Comparison of ENCODE assay signal across 21 mouse cellular contexts in the genomic region with DNA sequence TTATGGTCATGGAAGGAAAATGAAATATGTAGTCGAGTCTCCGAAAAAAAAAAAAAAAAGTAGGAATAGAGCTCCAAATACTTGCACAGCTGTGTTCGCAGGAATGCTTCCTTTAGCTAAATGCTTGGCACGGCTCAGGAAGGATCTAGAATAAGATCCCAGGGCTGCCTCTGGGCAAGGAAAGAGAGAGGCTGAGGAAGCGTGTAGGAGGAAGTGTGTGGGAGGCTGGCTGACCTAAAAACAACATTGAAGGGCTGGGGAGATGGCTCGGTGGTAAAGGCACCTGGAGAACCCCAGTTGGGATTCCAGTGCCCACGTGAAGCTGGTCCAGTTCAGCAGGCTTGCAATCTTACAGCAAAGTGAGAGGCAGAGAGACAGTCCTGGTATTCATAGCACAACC. TPM values are rescaled to one million over a fixed set of nuclear protein-coding genes. Genes with fewer than 3 reads are reported as not detected.
A peak's percentile ranks its signal among the peaks of the same experiment; 100 is the strongest.
DNase-seq lines count a peak whose midpoint lies in the region; ATAC-seq and TF ChIP-seq lines count a peak whose summit lies in the region.
"Had no signal": no experiment of that assay in that cellular context is flagged by ENCODE, and none has a peak within 500 bp of the region (broad histone marks: within the 10 kb centered on the region; RNA-seq: fewer than 3 reads in every experiment).

No protein-coding gene starts in this region.

- H3K27me3 ChIP-seq in liver, postnatal 0 days (ENCODE audit: insufficient read depth, low read length) = no peaks in the 10 kb centered on the region
- H3K27me3 ChIP-seq: heart, embryonic 15.5 days; hindbrain, embryonic 15.5 days had no signal

- ATAC-seq in liver, postnatal 0 days = no peak
- ATAC-seq: forebrain, embryonic 14.5 days; intestine, embryonic 16.5 days had no signal

- no peak overlapping the region for H3K4me3 ChIP-seq in left cerebral cortex, adult 2 months
- H3K4me3 ChIP-seq in liver, postnatal 0 days (ENCODE audit: low read depth, low read length) = no peak overlapping the region
- H3K4me3 ChIP-seq: gastrocnemius, adult 2 months; heart, embryonic 15.5 days; hindbrain, embryonic 15.5 days; layer of hippocampus, adult 2 months had no signal

- H3K9ac ChIP-seq in liver, postnatal 0 days (replicated peaks) = no peak overlapping the region
- H3K9ac ChIP-seq: heart, embryonic 15.5 days; hindbrain, embryonic 15.5 days had no signal

- no peak overlapping the region for H3K27ac ChIP-seq in left cerebral cortex, adult 2 months
- H3K27ac ChIP-seq in liver, postnatal 0 days (ENCODE audit: low read depth) = no peak overlapping the region; the same call in 1 of the 2 replicates
- H3K27ac ChIP-seq: gastrocnemius, adult 2 months; heart, embryonic 15.5 days; hindbrain, embryonic 15.5 days; layer of hippocampus, adult 2 months had no signal

- no peaks in the 10 kb centered on the region for H3K9me3 ChIP-seq in liver, postnatal 0 days (ENCODE audit: low read length)
- H3K9me3 ChIP-seq: heart, embryonic 15.5 days; hindbrain, embryonic 15.5 days had no signal

- intact Hi-C loops in left cerebral cortex, adult 2 months (cut with DNase I) = no loop called here

- H3K4me1 ChIP-seq in liver, postnatal 0 days (ENCODE audit: insufficient read depth) = no peaks in the 10 kb centered on the region
- H3K4me1 ChIP-seq: heart, embryonic 15.5 days; hindbrain, embryonic 15.5 days had no signal

- DNase-seq in layer of hippocampus, adult 9-11 months = peak; percentile 18
- DNase-seq in layer of hippocampus, adult 18-20 months (ENCODE audit: low spot score in 2 of 2) = no peak
- peak; percentile 39 for DNase-seq in fat pad, adult 2 months (ENCODE audit: extremely low read depth, low read depth, low spot score)
- peak; percentile 16 to 48 for DNase-seq in left cerebral cortex, adult 2 months (ENCODE audit: extremely low spot score in 1 of 2, low spot score in 2 of 2)
- DNase-seq in right cerebral cortex, postnatal 25 days = peak; percentile 25
- DNase-seq in liver, postnatal 0 days = no peak
- DNase-seq in kidney, adult 11 months = no peak
- DNase-seq: adrenal gland, postnatal 25 days; B cell, adult 2 months; cerebellum, adult 18-20 months; cerebellum, postnatal 25 days; gastrocnemius, adult 2 months; heart, postnatal 4 days; lung, adult 2 months; lung, postnatal 36 days had no signal

- 61% methylated on average over 7 of the region's 7 CpGs for WGBS in liver, postnatal 0 days (ENCODE audit: insufficient replicate concordance)

- no peak for TF ChIP-seq EP300 in liver, postnatal 0 days (IDR thresholded peaks at IDR 0.05; ENCODE audit: low read depth)

- TF ChIP-seq CTCF in left cerebral cortex, adult 2 months (IDR thresholded peaks at IDR 0.05) = no peak
- no peak for TF ChIP-seq CTCF in liver, postnatal 0 days (IDR thresholded peaks at IDR 0.05; ENCODE audit: low read depth)

- no peak overlapping the region for H3K4me2 ChIP-seq in liver, postnatal 0 days (ENCODE audit: low read depth, low read length)
- H3K4me2 ChIP-seq: heart, embryonic 15.5 days; hindbrain, embryonic 15.5 days; midbrain, embryonic 11.5 days had no signal

- H3K36me3 ChIP-seq in liver, postnatal 0 days (replicated peaks; ENCODE audit: insufficient read depth, low read length) = no peaks in the 10 kb centered on the region
- H3K36me3 ChIP-seq: heart, embryonic 15.5 days; hindbrain, embryonic 15.5 days had no signal

RNA-seq across cellular contexts. Expression of a gene that starts 23.9 kb away (rescaled TPM):
- total RNA-seq in layer of hippocampus, adult 18-20 months (2021) = 10 to 100 TPM; 45.1 to 46.0 TPM
- 10 to 100 TPM; 41.6 to 45.6 TPM for total RNA-seq in left cerebral cortex, adult 2 months (2021)
- 74.6 and 75.4 TPM in 2 replicates for polyA plus RNA-seq in liver, postnatal 0 days (2015; fragmentation: Nextera tagmentation; extraction: Ambion mirVana)

RNA-seq across cellular contexts. Expression of a gene that starts 40.0 kb away (rescaled TPM):
- total RNA-seq in layer of hippocampus, adult 18-20 months (2021) = 1 to 10 TPM; 5.7 to 6.1 TPM
- total RNA-seq in left cerebral cortex, adult 2 months (2021) = 1 to 10 TPM; 5.1 to 7.6 TPM
- 186 and 224 TPM in 2 replicates for polyA plus RNA-seq in liver, postnatal 0 days (2015; fragmentation: Nextera tagmentation; extraction: Ambion mirVana)

Comparison
In these comparisons a context has a peak if more than half of its experiments do, and no peak if none do; other contexts are left out.
1. DNase-seq: peak in layer of hippocampus, adult 9-11 months (single experiment), fat pad, adult 2 months (single experiment), left cerebral cortex, adult 2 months (2 of 2) and right cerebral cortex, postnatal 25 days (single experiment); none in layer of hippocampus, adult 18-20 months (0 of 2), liver, postnatal 0 days (single experiment) and kidney, adult 11 months (single experiment).